Mouse (Mus musculus): Measurements from ENCODE around the gene Stx8. TPM values are rescaled to one million over a fixed set of nuclear protein-coding genes. Genes with fewer than 3 reads are reported as not detected.

Gene Stx8
- polyA plus RNA-seq, 1 experiment: 32.5 TPM

DNA sequence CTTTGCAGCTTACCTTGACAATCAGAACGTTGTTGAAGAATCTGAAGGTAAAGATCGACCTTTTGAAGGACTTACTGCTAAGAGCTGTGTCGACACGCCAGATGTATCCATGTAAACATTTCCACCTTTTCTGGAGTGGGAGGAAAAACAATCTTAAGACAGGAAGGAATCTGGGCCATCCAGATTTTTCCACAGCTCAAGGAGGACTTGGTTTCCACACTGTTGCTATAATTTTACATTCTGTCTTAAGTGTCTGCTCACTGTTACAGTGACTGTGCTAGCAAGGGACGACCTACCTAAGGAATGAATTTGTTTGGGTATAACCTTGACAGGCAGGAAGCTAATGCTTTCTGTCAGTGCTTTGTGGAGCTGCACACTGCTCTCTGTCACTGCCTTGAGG, 7.2 kb downstream of the Stx8 start:
- H3K36me3 ChIP-seq (ENCODE audit: control insufficient read depth, insufficient read depth): no peaks in the 10 kb centered on the region
- TF ChIP-seq POLR2A (IDR thresholded peaks at IDR 0.05; ENCODE audit: insufficient read length, low read depth) (no peak), POLR2AphosphoS2 (IDR thresholded peaks at IDR 0.05; ENCODE audit: insufficient read length, low read depth) (no peak), REST (IDR thresholded peaks at IDR 0.05; ENCODE audit: insufficient read depth, insufficient read length) (no peak), E2F4 (IDR thresholded peaks at IDR 0.05; ENCODE audit: insufficient read depth) (no peak), CEBPB (IDR thresholded peaks at IDR 0.05; ENCODE audit: insufficient read depth, poor library complexity, severe bottlenecking) (no peak), MAX (IDR thresholded peaks at IDR 0.05; ENCODE audit: low read depth) (no peak), MYOD1 (IDR thresholded peaks at IDR 0.05; ENCODE audit: control insufficient read depth in 1 of 3, insufficient read length in 2 of 3, low read depth in 2 of 3) (no peak), USF1 (IDR thresholded peaks at IDR 0.05; ENCODE audit: low read depth) (no peak), TCF12 (IDR thresholded peaks at IDR 0.05; ENCODE audit: insufficient read depth, poor library complexity, severe bottlenecking) (no peak), SRF (IDR thresholded peaks at IDR 0.05; ENCODE audit: control insufficient read depth, insufficient read length, low read depth) (no peak), MYOG (IDR thresholded peaks at IDR 0.05; ENCODE audit: control insufficient read depth in 1 of 3, insufficient read depth in 1 of 3, insufficient read length in 2 of 3, low read depth in 2 of 3) (no peak), TCF3 (IDR thresholded peaks at IDR 0.05; ENCODE audit: insufficient read length, low read depth) (no peak)
- no peaks in the 10 kb centered on the region for H3K79me2 ChIP-seq (ENCODE audit: control insufficient read depth, insufficient read depth)
- H3K27me3 ChIP-seq (ENCODE audit: control insufficient read depth, insufficient read depth, insufficient read length): no peaks in the 10 kb centered on the region
- no peak overlapping the region for H3K4me2 ChIP-seq (ENCODE audit: low read depth)
- no peak overlapping the region for H3K4me3 ChIP-seq
- H3ac ChIP-seq (ENCODE audit: control insufficient read depth, insufficient read length): no peak overlapping the region

DNA sequence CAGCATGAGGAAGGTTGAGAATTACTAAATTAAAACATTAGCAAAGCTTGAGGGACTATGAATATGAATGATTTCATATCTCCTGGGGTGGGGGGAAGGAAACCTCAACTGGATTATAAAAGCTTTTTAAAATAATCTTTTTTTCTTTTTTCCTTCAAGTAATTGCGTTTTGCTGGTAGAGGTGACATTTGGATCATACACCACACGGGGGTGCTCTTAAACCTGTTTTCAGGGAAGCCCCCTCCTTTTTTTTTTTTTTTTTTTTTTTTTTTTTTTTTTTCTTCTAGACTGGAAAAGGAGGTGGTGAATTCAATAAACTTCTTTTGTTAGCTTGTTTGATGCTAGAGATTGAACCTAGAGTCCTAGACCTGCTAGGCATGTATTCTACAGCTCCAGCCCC, 9.3 kb downstream of the Stx8 start:
- no peak overlapping the region for H3ac ChIP-seq (ENCODE audit: control insufficient read depth, insufficient read length)
- no peak overlapping the region for H3K4me3 ChIP-seq
- H3K4me2 ChIP-seq (ENCODE audit: low read depth): no peak overlapping the region
- no peaks in the 10 kb centered on the region for H3K36me3 ChIP-seq (ENCODE audit: control insufficient read depth, insufficient read depth)
- no peaks in the 10 kb centered on the region for H3K27me3 ChIP-seq (ENCODE audit: control insufficient read depth, insufficient read depth, insufficient read length)
- TF ChIP-seq MAX (IDR thresholded peaks at IDR 0.05; ENCODE audit: low read depth) (no peak), SRF (IDR thresholded peaks at IDR 0.05; ENCODE audit: control insufficient read depth, insufficient read length, low read depth) (no peak), POLR2AphosphoS2 (IDR thresholded peaks at IDR 0.05; ENCODE audit: insufficient read length, low read depth) (no peak), POLR2A (IDR thresholded peaks at IDR 0.05; ENCODE audit: insufficient read length, low read depth) (no peak), E2F4 (IDR thresholded peaks at IDR 0.05; ENCODE audit: insufficient read depth) (no peak), TCF3 (IDR thresholded peaks at IDR 0.05; ENCODE audit: insufficient read length, low read depth) (no peak), REST (IDR thresholded peaks at IDR 0.05; ENCODE audit: insufficient read depth, insufficient read length) (no peak), USF1 (IDR thresholded peaks at IDR 0.05; ENCODE audit: low read depth) (no peak), MYOG (IDR thresholded peaks at IDR 0.05; ENCODE audit: control insufficient read depth in 1 of 3, insufficient read depth in 1 of 3, insufficient read length in 2 of 3, low read depth in 2 of 3) (no peak), TCF12 (IDR thresholded peaks at IDR 0.05; ENCODE audit: insufficient read depth, poor library complexity, severe bottlenecking) (no peak), MYOD1 (IDR thresholded peaks at IDR 0.05; ENCODE audit: control insufficient read depth in 1 of 3, insufficient read length in 2 of 3, low read depth in 2 of 3) (no peak), CEBPB (IDR thresholded peaks at IDR 0.05; ENCODE audit: insufficient read depth, poor library complexity, severe bottlenecking) (no peak)
- H3K79me2 ChIP-seq (ENCODE audit: control insufficient read depth, insufficient read depth): no peaks in the 10 kb centered on the region

DNA sequence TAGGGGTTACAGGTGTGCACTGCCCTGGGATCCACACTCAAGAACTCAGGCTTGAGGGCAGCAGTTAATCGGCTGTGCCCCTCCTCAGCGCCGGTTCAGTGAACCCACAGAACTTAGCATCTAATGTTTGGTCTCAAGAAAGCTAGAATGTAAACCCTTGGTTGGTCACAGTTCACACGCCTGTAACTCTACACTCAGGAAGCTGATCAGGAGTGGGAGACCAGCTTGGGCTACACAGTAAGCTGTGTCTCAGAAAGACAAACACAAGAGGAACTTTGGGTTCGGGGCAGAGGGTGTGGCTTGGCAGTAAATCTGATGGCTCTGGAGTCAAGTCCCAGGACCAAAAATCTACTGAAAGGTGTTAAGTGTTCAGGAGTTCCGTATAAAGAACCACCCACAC, 17.6 kb downstream of the Stx8 start:
- H3ac ChIP-seq (ENCODE audit: control insufficient read depth, insufficient read length): no peak overlapping the region
- H3K79me2 ChIP-seq (ENCODE audit: control insufficient read depth, insufficient read depth): no peaks in the 10 kb centered on the region
- TF ChIP-seq POLR2AphosphoS2 (IDR thresholded peaks at IDR 0.05; ENCODE audit: insufficient read length, low read depth) (no peak), E2F4 (IDR thresholded peaks at IDR 0.05; ENCODE audit: insufficient read depth) (no peak), TCF12 (IDR thresholded peaks at IDR 0.05; ENCODE audit: insufficient read depth, poor library complexity, severe bottlenecking) (no peak), REST (IDR thresholded peaks at IDR 0.05; ENCODE audit: insufficient read depth, insufficient read length) (no peak), CEBPB (IDR thresholded peaks at IDR 0.05; ENCODE audit: insufficient read depth, poor library complexity, severe bottlenecking) (no peak), SRF (IDR thresholded peaks at IDR 0.05; ENCODE audit: control insufficient read depth, insufficient read length, low read depth) (no peak), USF1 (IDR thresholded peaks at IDR 0.05; ENCODE audit: low read depth) (no peak), TCF3 (IDR thresholded peaks at IDR 0.05; ENCODE audit: insufficient read length, low read depth) (no peak), MYOD1 (IDR thresholded peaks at IDR 0.05; ENCODE audit: control insufficient read depth in 1 of 3, insufficient read length in 2 of 3, low read depth in 2 of 3) (no peak), MAX (IDR thresholded peaks at IDR 0.05; ENCODE audit: low read depth) (no peak), MYOG (IDR thresholded peaks at IDR 0.05; ENCODE audit: control insufficient read depth in 1 of 3, insufficient read depth in 1 of 3, insufficient read length in 2 of 3, low read depth in 2 of 3) (no peak), POLR2A (IDR thresholded peaks at IDR 0.05; ENCODE audit: insufficient read length, low read depth) (no peak)

DNA sequence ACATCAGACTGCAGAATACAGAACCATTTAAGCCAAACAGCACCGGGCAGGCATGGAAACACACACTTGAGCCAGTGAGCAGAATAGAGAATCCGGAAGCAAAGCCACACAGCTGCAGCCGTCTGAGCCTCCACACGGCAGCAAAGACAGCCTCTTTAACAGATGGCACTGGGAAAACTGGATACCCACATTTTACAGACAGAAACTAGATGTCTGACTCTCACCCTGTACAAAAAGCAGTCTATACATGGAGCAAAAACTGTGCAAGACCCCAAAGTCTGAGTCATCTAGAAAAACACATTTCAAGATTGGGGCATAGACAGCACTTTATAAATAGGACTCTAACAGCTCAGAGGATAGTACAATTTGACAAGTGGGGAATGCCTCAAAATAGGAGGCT, 25.2 kb downstream of the Stx8 start:
- Histone ChIP-seq H3K36me3 (ENCODE audit: control insufficient read depth, insufficient read depth) (peaks cover 2% of the 10 kb centered on the region), H3K4me2 (ENCODE audit: low read depth) (no peak overlapping the region), H3K4me3 (no peak overlapping the region), H3K79me2 (ENCODE audit: control insufficient read depth, insufficient read depth) (no peaks in the 10 kb centered on the region), H3K27me3 (ENCODE audit: control insufficient read depth, insufficient read depth, insufficient read length) (no peaks in the 10 kb centered on the region), H3ac (ENCODE audit: control insufficient read depth, insufficient read length) (no peak overlapping the region)
- TF ChIP-seq CEBPB (IDR thresholded peaks at IDR 0.05; ENCODE audit: insufficient read depth, poor library complexity, severe bottlenecking): no peak
- TF ChIP-seq E2F4 (IDR thresholded peaks at IDR 0.05; ENCODE audit: insufficient read depth): no peak
- TF ChIP-seq USF1 (IDR thresholded peaks at IDR 0.05; ENCODE audit: low read depth): no peak

More for the DNA sequence above, 17.6 kb downstream of the Stx8 start:
- H3K4me2 ChIP-seq (ENCODE audit: low read depth): no peak overlapping the region
- H3K4me3 ChIP-seq: no peak overlapping the region
- H3K36me3 ChIP-seq (ENCODE audit: control insufficient read depth, insufficient read depth): no peaks in the 10 kb centered on the region
- H3K27me3 ChIP-seq (ENCODE audit: control insufficient read depth, insufficient read depth, insufficient read length): no peaks in the 10 kb centered on the region

DNA sequence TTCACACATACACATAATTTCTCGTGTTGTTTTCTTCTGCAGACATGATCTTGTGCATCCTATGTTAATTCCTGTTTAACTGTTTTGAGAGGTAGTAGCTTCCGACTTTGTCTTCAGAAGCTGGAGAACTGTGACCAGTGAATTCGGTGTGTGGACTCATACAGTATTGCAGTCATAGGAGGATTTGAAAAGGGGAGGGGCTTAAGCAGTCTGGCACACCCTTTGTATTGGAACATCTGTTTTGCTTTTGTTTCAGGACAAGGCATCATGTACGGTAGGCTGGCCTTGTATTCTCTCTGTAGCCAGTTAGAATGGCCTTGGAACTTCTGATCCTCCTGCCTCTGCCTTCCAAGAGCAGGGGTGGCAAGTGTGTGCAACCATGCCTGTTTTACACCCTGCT, 30.0 kb downstream of the Stx8 start:
- Histone ChIP-seq H3K27me3 (ENCODE audit: control insufficient read depth, insufficient read depth, insufficient read length) (no peaks in the 10 kb centered on the region), H3K4me2 (ENCODE audit: low read depth) (no peak overlapping the region), H3K4me3 (no peak overlapping the region), H3K79me2 (ENCODE audit: control insufficient read depth, insufficient read depth) (no peaks in the 10 kb centered on the region), H3K36me3 (ENCODE audit: control insufficient read depth, insufficient read depth) (peaks cover 10% of the 10 kb centered on the region), H3ac (ENCODE audit: control insufficient read depth, insufficient read length) (no peak overlapping the region)
- TF ChIP-seq MYOD1 (IDR thresholded peaks at IDR 0.05; ENCODE audit: control insufficient read depth in 1 of 3, insufficient read length in 2 of 3, low read depth in 2 of 3) (no peak), MAX (IDR thresholded peaks at IDR 0.05; ENCODE audit: low read depth) (no peak), MYOG (IDR thresholded peaks at IDR 0.05; ENCODE audit: control insufficient read depth in 1 of 3, insufficient read depth in 1 of 3, insufficient read length in 2 of 3, low read depth in 2 of 3) (no peak), E2F4 (IDR thresholded peaks at IDR 0.05; ENCODE audit: insufficient read depth) (no peak), REST (IDR thresholded peaks at IDR 0.05; ENCODE audit: insufficient read depth, insufficient read length) (no peak), POLR2AphosphoS2 (IDR thresholded peaks at IDR 0.05; ENCODE audit: insufficient read length, low read depth) (no peak), POLR2A (IDR thresholded peaks at IDR 0.05; ENCODE audit: insufficient read length, low read depth) (no peak), CEBPB (IDR thresholded peaks at IDR 0.05; ENCODE audit: insufficient read depth, poor library complexity, severe bottlenecking) (no peak), SRF (IDR thresholded peaks at IDR 0.05; ENCODE audit: control insufficient read depth, insufficient read length, low read depth) (no peak), TCF3 (IDR thresholded peaks at IDR 0.05; ENCODE audit: insufficient read length, low read depth) (no peak), USF1 (IDR thresholded peaks at IDR 0.05; ENCODE audit: low read depth) (no peak), TCF12 (IDR thresholded peaks at IDR 0.05; ENCODE audit: insufficient read depth, poor library complexity, severe bottlenecking) (no peak)

Data from myocyte (in vitro differentiated cells).